Mouse (Mus musculus) cerebellum, adult 11-12 months (tissue): ENCODE results near the gene Hexim1.

Experiments
- DNase-seq: peaks from one replicate; pipeline ENCODE4 v3.0.0; 2022

Gene Hexim1

GRCm38 (mm10) chr11:103161449-103161848 is 45.4 kb downstream of the Hexim1 start:
- DNase-seq = no peak

DNA sequence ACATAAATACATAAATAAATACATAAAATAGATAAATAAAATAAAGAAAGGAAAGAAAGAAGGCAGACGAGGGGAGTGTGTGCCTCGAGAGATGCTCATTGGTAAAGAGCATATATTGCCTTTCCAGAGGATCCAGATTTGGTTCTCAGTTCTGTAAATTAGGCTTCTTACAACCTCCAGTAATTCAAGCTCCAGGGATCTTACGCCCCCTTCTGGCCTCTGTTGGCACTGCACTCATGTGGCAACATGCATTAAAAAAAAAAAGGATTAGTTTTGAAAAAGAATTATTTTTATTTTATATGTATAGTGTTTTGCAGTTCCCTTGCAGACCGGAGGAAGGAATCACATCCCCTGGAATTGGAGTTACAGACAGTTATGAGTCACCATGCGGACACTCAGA is 46.1 kb downstream of the Hexim1 start:
- no peak for DNase-seq

GRCm38 (mm10) chr11:103164391-103164790 is 48.4 kb downstream of the Hexim1 start:
- no peak for DNase-seq

- peak; percentile 77 for DNase-seq
Measured at GRCm38 (mm10) chr11:103168690-103169390, 52.8 kb downstream of the Hexim1 start.
